Mouse (Mus musculus): ENCODE data around the gene Dsel. TPM values are rescaled to one million over a fixed set of nuclear protein-coding genes. Genes with fewer than 3 reads are reported as not detected.

Gene Dsel
- total and polyA plus RNA-seq, 3 experiments = not detected

- no peak overlapping the region for H3K4me3 ChIP-seq (replicated peaks in 1 of 3; ENCODE audit: low read depth in 2 of 3, low read length in 2 of 3, poor library complexity in 1 of 3)
- in situ Hi-C loops (cut with MboI; ENCODE audit: low pct_ligation_motif_present, low pct_unique_long_range_greater_than_20kb, low sequenced_read_pairs) = no loop called here
- no peaks in the 10 kb centered on the region for H3K27me3 ChIP-seq (replicated peaks)
- H3K9me3 ChIP-seq (replicated peaks; ENCODE audit: low read length) = peaks cover 12% of the 10 kb centered on the region
- no peak for TF ChIP-seq ZMIZ1 (IDR thresholded peaks at IDR 0.05; ENCODE audit: low read depth, low read length)
- no peak for TF ChIP-seq MAFK (IDR thresholded peaks at IDR 0.05; ENCODE audit: insufficient replicate concordance, low read length)
- no peak for TF ChIP-seq CTCF (conservative IDR thresholded peaks at IDR 0.05 in 1 of 2, IDR thresholded peaks at IDR 0.05 in 1 of 2; ENCODE audit: low read depth in 2 of 2, low read length in 2 of 2)
- TF ChIP-seq TCF12 (IDR thresholded peaks at IDR 0.05; ENCODE audit: low read depth, low read length) = no peak
- H3K9ac ChIP-seq (ENCODE audit: insufficient read depth, low read depth) = no peak overlapping the region
- H3K4me1 ChIP-seq (ENCODE audit: control insufficient read depth in 1 of 2, insufficient read depth in 2 of 2) = no peaks in the 10 kb centered on the region
- no peak for DNase-seq (ENCODE audit: extremely low read depth)
- H3K79me2 ChIP-seq (replicated peaks; ENCODE audit: control insufficient read depth, extremely low read depth, insufficient read depth, poor library complexity, severe bottlenecking) = no peaks in the 10 kb centered on the region
- H3K27ac ChIP-seq (ENCODE audit: insufficient read depth, low read depth) = no peak overlapping the region
- dilution Hi-C loops (cut with MboI; ENCODE audit: extremely low pct_ligation_motif_present, extremely low pct_unique_long_range_greater_than_20kb, low sequenced_read_pairs) = no loop called here
- no peak overlapping the region for H3K4me2 ChIP-seq (ENCODE audit: insufficient read depth, low read depth, poor library complexity, severe bottlenecking)
- H3K36me3 ChIP-seq (replicated peaks in 1 of 2; ENCODE audit: control insufficient read depth in 1 of 2, insufficient read depth in 1 of 2, low read length in 1 of 2) = no peaks in the 10 kb centered on the region
These were observed 18.6 kb upstream of the Dsel start for GRCm38 (mm10) chr1:111883336-111883735.

- H3K36me3 ChIP-seq (replicated peaks in 1 of 2; ENCODE audit: control insufficient read depth in 1 of 2, insufficient read depth in 1 of 2, low read length in 1 of 2) = no peaks in the 10 kb centered on the region
- TF ChIP-seq ETS1 (conservative IDR thresholded peaks at IDR 0.05; ENCODE audit: low read depth, low read length) (no peak), MYC (IDR thresholded peaks at IDR 0.05; ENCODE audit: low read depth, low read length) (no peak), MAFK (IDR thresholded peaks at IDR 0.05; ENCODE audit: insufficient replicate concordance, low read length) (no peak), GABPA (IDR thresholded peaks at IDR 0.05; ENCODE audit: insufficient replicate concordance, low read depth, low read length) (no peak), ELF1 (IDR thresholded peaks at IDR 0.05; ENCODE audit: low read depth, low read length) (no peak), USF1 (IDR thresholded peaks at IDR 0.05; ENCODE audit: low read depth, low read length) (no peak), KAT2A (IDR thresholded peaks at IDR 0.05; ENCODE audit: insufficient replicate concordance, low read length) (no peak), CHD2 (IDR thresholded peaks at IDR 0.05; ENCODE audit: low read length) (no peak), MAZ (IDR thresholded peaks at IDR 0.05; ENCODE audit: low read depth, low read length) (no peak)
- in situ Hi-C loops (cut with MboI; ENCODE audit: low pct_ligation_motif_present, low pct_unique_long_range_greater_than_20kb, low sequenced_read_pairs) = no loop called here
- H3K4me2 ChIP-seq (ENCODE audit: insufficient read depth, low read depth, poor library complexity, severe bottlenecking) = no peak overlapping the region
- dilution Hi-C loops (cut with MboI; ENCODE audit: extremely low pct_ligation_motif_present, extremely low pct_unique_long_range_greater_than_20kb, low sequenced_read_pairs) = no loop called here
- DNase-seq (ENCODE audit: extremely low read depth) = no peak
- H3K9ac ChIP-seq (ENCODE audit: insufficient read depth, low read depth) = no peak overlapping the region
- H3K27me3 ChIP-seq (replicated peaks) = no peaks in the 10 kb centered on the region
- H3K79me2 ChIP-seq (replicated peaks; ENCODE audit: control insufficient read depth, extremely low read depth, insufficient read depth, poor library complexity, severe bottlenecking) = no peaks in the 10 kb centered on the region
- no peak overlapping the region for H3K4me3 ChIP-seq (replicated peaks in 1 of 3; ENCODE audit: low read depth in 2 of 3, low read length in 2 of 3, poor library complexity in 1 of 3)
- H3K9me3 ChIP-seq (replicated peaks; ENCODE audit: low read length) = peaks cover 12% of the 10 kb centered on the region
- no peaks in the 10 kb centered on the region for H3K4me1 ChIP-seq (ENCODE audit: control insufficient read depth in 1 of 2, insufficient read depth in 2 of 2)
- H3K27ac ChIP-seq (ENCODE audit: insufficient read depth, low read depth) = no peak overlapping the region
These were observed 11.1 kb upstream of the Dsel start for GRCm38 (mm10) chr1:111875784-111876183.

- no peak overlapping the region for H3K4me2 ChIP-seq (ENCODE audit: insufficient read depth, low read depth, poor library complexity, severe bottlenecking)
- H3K9ac ChIP-seq (ENCODE audit: insufficient read depth, low read depth) = no peak overlapping the region
- no peak for TF ChIP-seq SMC3 (IDR thresholded peaks at IDR 0.05; ENCODE audit: low read depth, low read length)
- no peak for TF ChIP-seq IRF4 (IDR thresholded peaks at IDR 0.05; ENCODE audit: low read depth, low read length)
- TF ChIP-seq CHD1 (IDR thresholded peaks at IDR 0.05; ENCODE audit: low read depth, low read length) = no peak
- TF ChIP-seq ELF1 (IDR thresholded peaks at IDR 0.05; ENCODE audit: low read depth, low read length) = no peak
- no peak for TF ChIP-seq TBP (conservative IDR thresholded peaks at IDR 0.05; ENCODE audit: low read depth, low read length)
- no peak for TF ChIP-seq ZNF384 (IDR thresholded peaks at IDR 0.05; ENCODE audit: low read depth, low read length)
- no peak for TF ChIP-seq MYC (IDR thresholded peaks at IDR 0.05; ENCODE audit: low read depth, low read length)
- no peak for TF ChIP-seq GABPA (IDR thresholded peaks at IDR 0.05; ENCODE audit: insufficient replicate concordance, low read depth, low read length)
- TF ChIP-seq ZKSCAN1 (IDR thresholded peaks at IDR 0.05; ENCODE audit: borderline replicate concordance, low read depth, low read length) = no peak
- TF ChIP-seq MAZ (IDR thresholded peaks at IDR 0.05; ENCODE audit: low read depth, low read length) = no peak
- TF ChIP-seq PAX5 (IDR thresholded peaks at IDR 0.05; ENCODE audit: low read length) = no peak
- TF ChIP-seq CHD2 (IDR thresholded peaks at IDR 0.05; ENCODE audit: low read length) = no peak
- TF ChIP-seq SIN3A (IDR thresholded peaks at IDR 0.05; ENCODE audit: low read length) = no peak
These were observed 8.5 kb upstream of the Dsel start for GRCm38 (mm10) chr1:111873196-111873595.

More at GRCm38 (mm10) chr1:111873196-111873595, 8.5 kb upstream of the Dsel start:
- Histone ChIP-seq H3K27ac (ENCODE audit: insufficient read depth, low read depth) (no peak overlapping the region), H3K9me3 (replicated peaks; ENCODE audit: low read length) (peaks cover 10% of the 10 kb centered on the region), H3K4me3 (replicated peaks in 1 of 3; ENCODE audit: low read depth in 2 of 3, low read length in 2 of 3, poor library complexity in 1 of 3) (no peak overlapping the region), H3K4me1 (ENCODE audit: control insufficient read depth in 1 of 2, insufficient read depth in 2 of 2) (no peaks in the 10 kb centered on the region), H3K27me3 (replicated peaks) (no peaks in the 10 kb centered on the region), H3K79me2 (replicated peaks; ENCODE audit: control insufficient read depth, extremely low read depth, insufficient read depth, poor library complexity, severe bottlenecking) (no peaks in the 10 kb centered on the region), H3K36me3 (replicated peaks in 1 of 2; ENCODE audit: control insufficient read depth in 1 of 2, insufficient read depth in 1 of 2, low read length in 1 of 2) (no peaks in the 10 kb centered on the region)
- in situ Hi-C loops (cut with MboI; ENCODE audit: low pct_ligation_motif_present, low pct_unique_long_range_greater_than_20kb, low sequenced_read_pairs) (no loop called here), dilution Hi-C loops (cut with MboI; ENCODE audit: extremely low pct_ligation_motif_present, extremely low pct_unique_long_range_greater_than_20kb, low sequenced_read_pairs) (no loop called here)
- no peak for DNase-seq (ENCODE audit: extremely low read depth)

All from CH12.LX (cell line).